Mouse (Mus musculus) cerebellum, adult 2 months (tissue): ENCODE data around the gene Ror2.

Experiments
- CTCF ChIP-seq: fragments of 200-500 bp; IDR thresholded peaks from 2 replicates; pipeline ENCODE4 v1.5.1; 2011; ENCODE audit warnings: low read depth, mild to moderate bottlenecking, control low read depth, low read length, moderate library complexity, borderline replicate concordance; ENCODE audit not compliant: insufficient read depth
- POLR2A ChIP-seq: fragments of 200-500 bp; IDR thresholded peaks from 2 replicates; pipeline ENCODE4 v1.6.1; 2011; ENCODE audit warnings: low read length, control low read depth, borderline replicate concordance; ENCODE audit not compliant: insufficient read depth

GRCm38 (mm10) chr13:53191657-53192056 is 94.3 kb downstream of the Ror2 start:
- TF ChIP-seq CTCF, result no peak
- no peak for TF ChIP-seq POLR2A
